Mouse (Mus musculus): ENCODE measurements around the gene Asap2. TPM values are rescaled to one million over a fixed set of nuclear protein-coding genes. Genes with fewer than 3 reads are reported as not detected.

Gene Asap2
- polyA plus RNA-seq, 1 experiment: 0.77 TPM

DNA sequence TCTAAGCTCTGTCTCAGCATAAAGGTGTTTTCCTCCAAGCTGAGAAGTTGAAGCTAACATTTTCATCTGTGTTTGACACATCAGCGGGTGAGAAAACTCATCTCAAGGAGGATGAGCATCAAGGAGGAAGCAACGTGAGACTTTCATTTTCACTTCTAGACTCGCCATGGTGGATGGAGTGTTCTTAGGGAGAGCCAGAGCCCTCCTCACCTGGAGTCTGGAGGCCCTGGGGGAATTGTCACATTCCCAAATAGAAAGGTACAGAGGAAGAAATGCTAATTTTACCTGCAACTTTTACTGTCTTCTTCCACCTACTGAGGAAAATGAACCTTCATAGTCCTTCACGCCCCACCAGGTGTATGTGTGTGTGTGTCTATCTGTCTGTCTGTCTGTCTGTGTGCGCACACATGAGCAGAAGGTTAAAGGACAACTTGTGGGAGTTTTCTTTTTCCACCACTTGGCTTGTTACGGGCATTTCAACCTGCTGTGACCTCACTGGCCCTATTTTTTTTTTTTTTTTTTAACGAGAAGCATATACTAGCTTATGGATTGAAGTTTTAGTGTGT, 183.7 kb downstream of the Asap2 start:
- H3K36me3 ChIP-seq (ENCODE audit: control insufficient read depth, insufficient read depth, low read length): no peaks in the 10 kb centered on the region
- H3K4me1 ChIP-seq (ENCODE audit: control insufficient read depth, insufficient read depth, low read length): no peaks in the 10 kb centered on the region
- no peaks in the 10 kb centered on the region for H3K27me3 ChIP-seq (ENCODE audit: control insufficient read depth, insufficient read depth, low read length)
- no peak overlapping the region for H3K27ac ChIP-seq (ENCODE audit: control insufficient read depth, insufficient read depth, low read depth, low read length)
- TF ChIP-seq CTCF (IDR thresholded peaks at IDR 0.05; ENCODE audit: control insufficient read depth, insufficient read depth, insufficient replicate concordance, low read depth, low read length): no peak
- no peak for TF ChIP-seq POLR2A (IDR thresholded peaks at IDR 0.05; ENCODE audit: control insufficient read depth, low read depth, low read length)
- no peak overlapping the region for H3K4me3 ChIP-seq (ENCODE audit: control insufficient read depth, low read depth, low read length)

DNA sequence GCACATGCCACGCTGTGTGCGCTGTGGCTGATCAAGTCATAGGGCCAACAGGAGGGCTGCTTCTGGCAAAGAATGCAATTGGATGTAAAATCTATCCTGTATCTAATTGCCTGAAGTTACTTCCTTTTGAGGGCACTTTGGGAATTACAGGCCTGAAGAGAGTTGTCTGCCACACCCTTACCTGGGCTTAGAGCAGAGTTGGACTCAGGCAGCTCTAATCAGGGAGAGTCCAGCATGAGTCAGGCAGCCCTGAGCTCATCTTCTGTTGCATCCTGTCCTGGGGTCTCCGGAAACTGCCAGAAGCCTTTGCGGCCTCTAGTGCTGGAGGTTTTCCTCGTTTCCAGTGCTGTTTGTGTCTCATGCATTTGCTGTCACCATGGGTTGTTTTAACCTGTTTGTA, 186.1 kb downstream of the Asap2 start:
- no peaks in the 10 kb centered on the region for H3K27me3 ChIP-seq (ENCODE audit: control insufficient read depth, insufficient read depth, low read length)
- H3K4me3 ChIP-seq (ENCODE audit: control insufficient read depth, low read depth, low read length): no peak overlapping the region
- no peak overlapping the region for H3K27ac ChIP-seq (ENCODE audit: control insufficient read depth, insufficient read depth, low read depth, low read length)
- H3K36me3 ChIP-seq (ENCODE audit: control insufficient read depth, insufficient read depth, low read length): no peaks in the 10 kb centered on the region
- TF ChIP-seq POLR2A (IDR thresholded peaks at IDR 0.05; ENCODE audit: control insufficient read depth, low read depth, low read length) (no peak), CTCF (IDR thresholded peaks at IDR 0.05; ENCODE audit: control insufficient read depth, insufficient read depth, insufficient replicate concordance, low read depth, low read length) (no peak)
- H3K4me1 ChIP-seq (ENCODE audit: control insufficient read depth, insufficient read depth, low read length): no peaks in the 10 kb centered on the region

DNA sequence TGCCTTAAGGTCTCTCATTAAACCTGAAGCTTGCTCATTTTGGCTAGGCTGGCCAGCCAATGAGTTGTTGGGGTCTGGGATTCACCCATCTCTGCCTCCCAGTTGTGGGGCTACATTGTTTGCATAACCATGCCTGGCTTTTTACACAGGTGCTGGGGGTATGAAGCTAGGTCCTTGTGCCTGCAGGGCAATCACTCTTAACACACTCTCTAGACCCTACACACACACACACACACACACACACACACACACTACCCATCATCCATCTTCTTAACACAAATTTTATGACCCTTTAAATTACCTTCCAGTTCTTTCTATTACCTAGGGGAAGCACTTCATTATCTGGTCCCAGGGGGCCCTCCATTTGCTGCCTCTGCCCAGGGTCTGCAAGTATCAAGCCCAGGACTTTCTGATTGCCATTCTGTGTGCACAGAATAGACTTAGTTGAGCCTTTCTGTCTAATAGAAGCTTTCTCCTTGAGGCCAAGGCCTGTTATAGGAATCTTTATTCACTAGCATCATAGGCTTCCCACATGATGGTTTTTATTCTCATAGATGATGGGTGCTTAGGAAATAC, 187.0 kb downstream of the Asap2 start:
- Histone ChIP-seq H3K27me3 (ENCODE audit: control insufficient read depth, insufficient read depth, low read length) (no peaks in the 10 kb centered on the region), H3K4me1 (ENCODE audit: control insufficient read depth, insufficient read depth, low read length) (no peaks in the 10 kb centered on the region), H3K27ac (ENCODE audit: control insufficient read depth, insufficient read depth, low read depth, low read length) (no peak overlapping the region), H3K36me3 (ENCODE audit: control insufficient read depth, insufficient read depth, low read length) (no peaks in the 10 kb centered on the region), H3K4me3 (ENCODE audit: control insufficient read depth, low read depth, low read length) (no peak overlapping the region)
- TF ChIP-seq CTCF (IDR thresholded peaks at IDR 0.05; ENCODE audit: control insufficient read depth, insufficient read depth, insufficient replicate concordance, low read depth, low read length) (no peak), POLR2A (IDR thresholded peaks at IDR 0.05; ENCODE audit: control insufficient read depth, low read depth, low read length) (no peak)

DNA sequence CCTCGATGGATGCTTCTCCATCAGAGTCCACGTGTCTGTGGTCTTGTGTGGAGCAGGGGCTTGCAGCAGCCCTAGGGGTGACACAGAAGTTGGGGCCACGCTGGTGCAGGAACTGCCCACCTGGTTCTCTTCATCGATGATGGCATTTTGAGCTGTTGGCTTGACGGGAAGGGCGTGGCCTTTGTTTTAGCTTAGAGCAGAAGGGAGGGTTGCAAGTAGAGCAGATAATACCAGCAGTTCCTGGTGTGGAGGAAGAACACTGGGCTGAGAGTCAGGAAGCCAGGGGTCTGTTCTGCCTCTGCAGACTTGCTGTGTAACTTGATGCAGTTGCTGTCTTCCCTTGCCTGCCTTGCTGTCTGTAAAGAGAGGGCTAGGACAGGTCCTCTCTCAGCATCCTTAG, 189.8 kb downstream of the Asap2 start:
- Histone ChIP-seq H3K4me1 (ENCODE audit: control insufficient read depth, insufficient read depth, low read length) (no peaks in the 10 kb centered on the region), H3K36me3 (ENCODE audit: control insufficient read depth, insufficient read depth, low read length) (no peaks in the 10 kb centered on the region), H3K27me3 (ENCODE audit: control insufficient read depth, insufficient read depth, low read length) (no peaks in the 10 kb centered on the region), H3K4me3 (ENCODE audit: control insufficient read depth, low read depth, low read length) (no peak overlapping the region), H3K27ac (ENCODE audit: control insufficient read depth, insufficient read depth, low read depth, low read length) (no peak overlapping the region)
- no peak for TF ChIP-seq POLR2A (IDR thresholded peaks at IDR 0.05; ENCODE audit: control insufficient read depth, low read depth, low read length)
- TF ChIP-seq CTCF (IDR thresholded peaks at IDR 0.05; ENCODE audit: control insufficient read depth, insufficient read depth, insufficient replicate concordance, low read depth, low read length): no peak

DNA sequence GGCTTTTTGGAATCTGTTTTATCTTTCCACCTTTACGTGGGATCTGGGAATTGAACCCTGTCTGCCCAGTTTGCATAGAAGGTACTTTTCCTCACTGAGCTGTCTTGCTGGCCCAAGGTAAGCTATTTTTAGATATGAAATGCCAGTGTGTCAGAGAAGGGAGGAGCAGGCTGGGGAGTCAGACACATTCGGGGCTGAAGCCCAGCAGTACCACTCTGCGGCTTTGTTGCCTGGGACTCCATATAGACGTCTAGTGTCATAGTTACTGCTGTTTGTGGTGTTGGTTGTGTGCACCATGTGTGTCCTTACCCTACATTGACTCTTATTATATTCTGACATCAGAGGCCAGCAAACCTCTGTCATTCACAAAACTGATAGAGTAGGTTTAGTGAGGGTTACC, 192.5 kb downstream of the Asap2 start:
- Histone ChIP-seq H3K4me3 (ENCODE audit: control insufficient read depth, low read depth, low read length) (no peak overlapping the region), H3K36me3 (ENCODE audit: control insufficient read depth, insufficient read depth, low read length) (no peaks in the 10 kb centered on the region), H3K27ac (ENCODE audit: control insufficient read depth, insufficient read depth, low read depth, low read length) (no peak overlapping the region), H3K27me3 (ENCODE audit: control insufficient read depth, insufficient read depth, low read length) (no peaks in the 10 kb centered on the region), H3K4me1 (ENCODE audit: control insufficient read depth, insufficient read depth, low read length) (no peaks in the 10 kb centered on the region)
- TF ChIP-seq POLR2A (IDR thresholded peaks at IDR 0.05; ENCODE audit: control insufficient read depth, low read depth, low read length) (no peak), CTCF (IDR thresholded peaks at IDR 0.05; ENCODE audit: control insufficient read depth, insufficient read depth, insufficient replicate concordance, low read depth, low read length) (no peak)

DNA sequence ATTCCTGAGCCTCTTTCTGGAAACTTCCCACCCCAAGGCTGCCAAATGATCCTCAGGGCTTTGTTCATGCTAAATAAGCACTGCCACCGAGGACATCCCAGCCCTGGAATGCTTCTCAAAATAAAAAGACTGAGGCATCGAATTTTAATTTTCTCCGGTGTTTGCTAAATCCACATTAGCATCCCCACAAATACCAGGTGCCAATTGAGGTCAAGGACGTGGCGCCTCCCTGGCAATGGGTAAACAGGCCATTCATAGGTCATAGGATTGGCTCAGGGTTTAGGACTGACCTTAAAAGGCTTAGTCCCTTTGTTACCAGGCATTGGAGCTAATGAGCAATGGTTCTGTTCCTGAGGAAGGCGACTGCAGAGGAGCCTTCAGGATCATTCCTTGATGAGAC, 193.1 kb downstream of the Asap2 start:
- Histone ChIP-seq H3K4me1 (ENCODE audit: control insufficient read depth, insufficient read depth, low read length) (no peaks in the 10 kb centered on the region), H3K36me3 (ENCODE audit: control insufficient read depth, insufficient read depth, low read length) (no peaks in the 10 kb centered on the region), H3K27ac (ENCODE audit: control insufficient read depth, insufficient read depth, low read depth, low read length) (no peak overlapping the region), H3K4me3 (ENCODE audit: control insufficient read depth, low read depth, low read length) (no peak overlapping the region), H3K27me3 (ENCODE audit: control insufficient read depth, insufficient read depth, low read length) (no peaks in the 10 kb centered on the region)
- no peak for TF ChIP-seq CTCF (IDR thresholded peaks at IDR 0.05; ENCODE audit: control insufficient read depth, insufficient read depth, insufficient replicate concordance, low read depth, low read length)
- no peak for TF ChIP-seq POLR2A (IDR thresholded peaks at IDR 0.05; ENCODE audit: control insufficient read depth, low read depth, low read length)

DNA sequence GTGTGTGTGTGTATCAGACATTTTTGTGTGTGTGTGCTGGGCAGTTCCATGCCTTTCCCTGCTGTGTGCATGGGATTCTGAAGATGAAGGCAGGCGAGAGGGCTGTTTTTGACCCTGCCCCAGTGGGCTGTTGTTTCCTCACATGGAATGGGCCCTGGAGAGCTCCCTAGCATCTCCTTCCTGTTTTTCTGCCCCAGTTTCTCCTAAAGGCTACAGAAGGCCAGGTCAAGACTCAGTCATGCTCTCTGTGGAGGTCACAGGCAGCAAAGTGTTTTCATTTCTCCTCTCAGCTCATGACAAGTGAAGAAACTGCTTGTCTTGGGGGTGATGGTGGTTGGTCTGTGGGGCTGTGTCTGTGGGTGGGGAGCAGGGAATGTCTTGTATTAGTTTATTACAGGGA, 195.9 kb downstream of the Asap2 start:
- H3K36me3 ChIP-seq (ENCODE audit: control insufficient read depth, insufficient read depth, low read length): no peaks in the 10 kb centered on the region
- no peaks in the 10 kb centered on the region for H3K4me1 ChIP-seq (ENCODE audit: control insufficient read depth, insufficient read depth, low read length)
- H3K27me3 ChIP-seq (ENCODE audit: control insufficient read depth, insufficient read depth, low read length): no peaks in the 10 kb centered on the region
- H3K4me3 ChIP-seq (ENCODE audit: control insufficient read depth, low read depth, low read length): no peak overlapping the region
- H3K27ac ChIP-seq (ENCODE audit: control insufficient read depth, insufficient read depth, low read depth, low read length): no peak overlapping the region
- no peak for TF ChIP-seq POLR2A (IDR thresholded peaks at IDR 0.05; ENCODE audit: control insufficient read depth, low read depth, low read length)
- no peak for TF ChIP-seq CTCF (IDR thresholded peaks at IDR 0.05; ENCODE audit: control insufficient read depth, insufficient read depth, insufficient replicate concordance, low read depth, low read length)
